Mouse (Mus musculus): Measurements from ENCODE around the gene Abcc2. TPM values are rescaled to one million over a fixed set of nuclear protein-coding genes. Genes with fewer than 3 reads are reported as not detected.

Abcc2 gene
- polyA plus RNA-seq, 1 experiment = not detected

DNA sequence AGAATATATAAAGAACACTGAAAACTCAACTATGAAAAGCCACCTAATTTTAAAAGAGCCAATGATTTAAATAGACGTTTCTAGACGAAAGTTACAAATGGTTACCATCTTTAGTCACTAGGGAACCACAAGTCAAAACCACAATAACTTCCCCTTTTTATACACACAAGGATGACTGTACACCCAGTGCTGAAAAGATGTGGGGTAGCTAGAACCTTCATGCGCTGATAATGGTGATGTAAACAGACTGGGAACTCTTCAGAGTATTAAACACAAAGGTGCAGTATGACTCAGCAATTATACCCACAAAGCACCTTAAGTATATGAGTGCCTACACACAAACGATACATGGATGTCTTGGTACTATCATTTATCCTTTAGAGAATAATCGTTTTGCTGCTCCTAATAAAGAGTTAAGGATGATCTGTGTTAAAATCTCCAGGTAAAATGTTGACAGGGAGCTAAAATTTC is 10.5 kb upstream of the Abcc2 start:
- no peak overlapping the region for H3K4me3 ChIP-seq (ENCODE audit: low read depth, low read length)
- no peaks in the 10 kb centered on the region for H3K9me3 ChIP-seq (replicated peaks; ENCODE audit: control insufficient read depth, insufficient read depth, low read length, poor library complexity, severe bottlenecking)
- no peaks in the 10 kb centered on the region for H3K27me3 ChIP-seq (ENCODE audit: control insufficient read depth, insufficient read depth, low read length, poor library complexity, severe bottlenecking)

DNA sequence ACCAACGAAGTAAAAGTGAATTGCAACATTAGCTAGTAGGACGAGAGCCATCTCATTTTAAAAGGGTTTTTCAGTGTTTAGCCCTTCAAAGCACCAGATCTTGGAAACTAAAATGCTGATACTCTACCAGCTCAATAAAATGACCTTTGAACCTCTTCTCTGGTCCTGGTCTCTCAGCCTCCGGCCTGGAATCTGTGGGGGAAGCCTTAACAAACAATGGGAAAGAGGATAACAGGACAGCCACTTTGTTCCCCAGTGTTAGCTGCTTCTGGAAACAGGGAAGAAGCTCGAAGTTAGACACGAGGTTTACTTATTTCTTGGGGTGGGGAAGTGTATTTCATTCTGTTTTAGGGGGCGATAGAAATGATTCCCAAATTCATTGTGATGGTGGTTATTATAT is 9.7 kb upstream of the Abcc2 start:
- Histone ChIP-seq H3K36me3 (ENCODE audit: control insufficient read depth, insufficient read depth, low read length, poor library complexity, severe bottlenecking) (no peaks in the 10 kb centered on the region), H3K4me1 (ENCODE audit: control insufficient read depth, insufficient read depth, low read length) (no peaks in the 10 kb centered on the region), H3K9me3 (replicated peaks; ENCODE audit: control insufficient read depth, insufficient read depth, low read length, poor library complexity, severe bottlenecking) (no peaks in the 10 kb centered on the region), H3K27ac (ENCODE audit: insufficient read depth, low read length) (no peak overlapping the region), H3K27me3 (ENCODE audit: control insufficient read depth, insufficient read depth, low read length, poor library complexity, severe bottlenecking) (no peaks in the 10 kb centered on the region), H3K9ac (ENCODE audit: low read depth, poor library complexity, severe bottlenecking) (no peak overlapping the region), H3K4me3 (ENCODE audit: low read depth, low read length) (no peak overlapping the region)
- TF ChIP-seq POLR2A (IDR thresholded peaks at IDR 0.05; ENCODE audit: insufficient read depth, low read length) = no peak
- TF ChIP-seq EP300 (IDR thresholded peaks at IDR 0.05; ENCODE audit: insufficient read depth, low read depth, low read length) = no peak
- no peak for TF ChIP-seq CTCF (IDR thresholded peaks at IDR 0.05; ENCODE audit: low read depth, low read length)

More for the DNA sequence above, 10.5 kb upstream of the Abcc2 start:
- no peaks in the 10 kb centered on the region for H3K36me3 ChIP-seq (ENCODE audit: control insufficient read depth, insufficient read depth, low read length, poor library complexity, severe bottlenecking)
- no peak overlapping the region for H3K27ac ChIP-seq (ENCODE audit: insufficient read depth, low read length)
- H3K4me1 ChIP-seq (ENCODE audit: control insufficient read depth, insufficient read depth, low read length) = no peaks in the 10 kb centered on the region
- no peak overlapping the region for H3K9ac ChIP-seq (ENCODE audit: low read depth, poor library complexity, severe bottlenecking)
- no peak for TF ChIP-seq CTCF (IDR thresholded peaks at IDR 0.05; ENCODE audit: low read depth, low read length)
- TF ChIP-seq EP300 (IDR thresholded peaks at IDR 0.05; ENCODE audit: insufficient read depth, low read depth, low read length) = no peak
- TF ChIP-seq POLR2A (IDR thresholded peaks at IDR 0.05; ENCODE audit: insufficient read depth, low read length) = no peak

DNA sequence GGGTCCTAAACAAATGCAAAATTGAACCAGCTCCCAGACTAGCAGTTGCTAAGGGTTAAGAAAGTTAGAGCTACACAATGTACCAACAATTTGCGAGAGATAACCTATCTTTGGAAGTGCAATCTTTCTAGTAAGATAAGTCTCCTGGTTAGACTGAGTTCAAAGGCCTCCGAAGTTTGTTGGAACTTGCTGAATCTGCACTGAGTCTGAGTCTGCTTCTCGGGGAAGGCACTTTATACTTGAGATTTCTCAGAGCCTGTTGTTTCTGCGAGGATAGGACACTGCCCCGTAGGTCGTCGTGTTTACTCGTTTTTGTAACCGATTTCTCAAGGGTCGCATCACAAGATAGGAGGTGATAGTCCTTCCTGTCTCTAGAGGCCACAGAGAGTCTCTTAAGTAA is 6.6 kb upstream of the Abcc2 start:
- Histone ChIP-seq H3K27me3 (ENCODE audit: control insufficient read depth, insufficient read depth, low read length, poor library complexity, severe bottlenecking) (no peaks in the 10 kb centered on the region), H3K4me3 (ENCODE audit: low read depth, low read length) (no peak overlapping the region), H3K27ac (ENCODE audit: insufficient read depth, low read length) (no peak overlapping the region), H3K4me1 (ENCODE audit: control insufficient read depth, insufficient read depth, low read length) (no peaks in the 10 kb centered on the region), H3K9me3 (replicated peaks; ENCODE audit: control insufficient read depth, insufficient read depth, low read length, poor library complexity, severe bottlenecking) (no peaks in the 10 kb centered on the region), H3K36me3 (ENCODE audit: control insufficient read depth, insufficient read depth, low read length, poor library complexity, severe bottlenecking) (no peaks in the 10 kb centered on the region), H3K9ac (ENCODE audit: low read depth, poor library complexity, severe bottlenecking) (no peak overlapping the region)
- TF ChIP-seq POLR2A (IDR thresholded peaks at IDR 0.05; ENCODE audit: insufficient read depth, low read length) (no peak), CTCF (IDR thresholded peaks at IDR 0.05; ENCODE audit: low read depth, low read length) (no peak), EP300 (IDR thresholded peaks at IDR 0.05; ENCODE audit: insufficient read depth, low read depth, low read length) (no peak)

DNA sequence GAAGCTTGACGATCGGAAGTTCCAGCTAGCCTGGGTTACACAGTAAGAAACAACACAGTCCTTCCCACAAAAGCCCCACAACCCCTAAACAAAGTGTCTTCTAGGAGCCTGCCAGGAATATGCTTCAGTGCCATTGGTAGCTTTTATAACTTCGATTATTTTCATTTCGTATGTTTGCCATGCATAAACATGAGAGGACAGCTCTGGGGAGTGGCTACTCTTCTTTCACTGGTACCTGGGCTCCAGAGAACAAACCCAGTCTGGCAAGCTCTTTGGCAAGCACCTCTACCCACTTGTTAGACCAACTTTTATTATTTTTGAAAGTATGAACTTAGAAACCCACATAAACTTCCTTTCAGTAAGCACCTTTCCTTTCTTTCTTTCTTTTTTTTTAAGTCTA is 5.4 kb upstream of the Abcc2 start:
- TF ChIP-seq EP300 (IDR thresholded peaks at IDR 0.05; ENCODE audit: insufficient read depth, low read depth, low read length) (no peak), POLR2A (IDR thresholded peaks at IDR 0.05; ENCODE audit: insufficient read depth, low read length) (no peak), CTCF (IDR thresholded peaks at IDR 0.05; ENCODE audit: low read depth, low read length) (no peak)
- no peak overlapping the region for H3K9ac ChIP-seq (ENCODE audit: low read depth, poor library complexity, severe bottlenecking)
- H3K4me1 ChIP-seq (ENCODE audit: control insufficient read depth, insufficient read depth, low read length) = no peaks in the 10 kb centered on the region
- H3K27me3 ChIP-seq (ENCODE audit: control insufficient read depth, insufficient read depth, low read length, poor library complexity, severe bottlenecking) = no peaks in the 10 kb centered on the region
- H3K36me3 ChIP-seq (ENCODE audit: control insufficient read depth, insufficient read depth, low read length, poor library complexity, severe bottlenecking) = no peaks in the 10 kb centered on the region
- no peak overlapping the region for H3K27ac ChIP-seq (ENCODE audit: insufficient read depth, low read length)
- H3K9me3 ChIP-seq (replicated peaks; ENCODE audit: control insufficient read depth, insufficient read depth, low read length, poor library complexity, severe bottlenecking) = no peaks in the 10 kb centered on the region
- H3K4me3 ChIP-seq (ENCODE audit: low read depth, low read length) = no peak overlapping the region

DNA sequence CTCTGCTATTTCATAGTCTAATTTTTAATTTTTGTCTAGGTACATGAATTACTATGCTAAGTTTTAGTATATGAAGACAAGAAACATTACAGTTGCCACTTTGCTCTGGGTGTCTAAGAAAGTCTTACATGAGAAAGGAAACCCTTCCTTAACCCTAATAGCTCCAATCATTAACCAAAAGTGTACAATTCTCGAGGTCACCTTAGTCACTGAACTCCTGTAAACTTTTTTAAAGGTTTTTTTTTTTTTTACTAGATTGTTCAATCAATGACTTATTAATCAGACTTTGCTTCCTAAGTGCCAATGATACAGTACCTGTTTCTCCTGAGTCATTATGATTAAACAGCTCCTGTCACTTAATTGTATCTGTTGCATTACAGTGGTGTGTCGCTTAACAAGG is 4.7 kb upstream of the Abcc2 start:
- H3K36me3 ChIP-seq (ENCODE audit: control insufficient read depth, insufficient read depth, low read length, poor library complexity, severe bottlenecking) = no peaks in the 10 kb centered on the region
- no peak overlapping the region for H3K4me3 ChIP-seq (ENCODE audit: low read depth, low read length)
- no peak for TF ChIP-seq POLR2A (IDR thresholded peaks at IDR 0.05; ENCODE audit: insufficient read depth, low read length)
- TF ChIP-seq CTCF (IDR thresholded peaks at IDR 0.05; ENCODE audit: low read depth, low read length) = no peak
- TF ChIP-seq EP300 (IDR thresholded peaks at IDR 0.05; ENCODE audit: insufficient read depth, low read depth, low read length) = no peak
- no peaks in the 10 kb centered on the region for H3K27me3 ChIP-seq (ENCODE audit: control insufficient read depth, insufficient read depth, low read length, poor library complexity, severe bottlenecking)
- H3K9me3 ChIP-seq (replicated peaks; ENCODE audit: control insufficient read depth, insufficient read depth, low read length, poor library complexity, severe bottlenecking) = no peaks in the 10 kb centered on the region
- H3K9ac ChIP-seq (ENCODE audit: low read depth, poor library complexity, severe bottlenecking) = no peak overlapping the region
- H3K27ac ChIP-seq (ENCODE audit: insufficient read depth, low read length) = no peak overlapping the region
- no peaks in the 10 kb centered on the region for H3K4me1 ChIP-seq (ENCODE audit: control insufficient read depth, insufficient read depth, low read length)

DNA sequence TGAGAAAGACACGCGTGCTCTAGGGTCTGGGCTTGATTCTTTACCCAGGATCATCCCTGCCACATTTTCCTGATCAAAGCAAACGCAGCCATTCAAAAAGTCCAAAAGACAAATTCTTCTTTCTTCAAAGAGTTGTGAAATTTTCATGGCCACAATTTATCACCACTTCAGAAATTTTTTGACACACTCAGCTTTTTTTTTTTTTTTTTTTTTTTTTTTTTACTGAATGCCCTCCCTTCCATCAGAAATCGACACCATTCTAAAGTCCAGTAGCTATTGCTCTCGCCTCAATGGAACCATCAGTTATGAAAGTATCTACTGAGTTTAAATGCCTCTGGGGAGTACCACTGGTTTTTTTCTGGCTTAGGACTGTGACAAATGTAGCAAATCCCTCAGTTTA is 1.6 kb upstream of the Abcc2 start:
- TF ChIP-seq EP300 (IDR thresholded peaks at IDR 0.05; ENCODE audit: insufficient read depth, low read depth, low read length) (no peak), CTCF (IDR thresholded peaks at IDR 0.05; ENCODE audit: low read depth, low read length) (no peak)
- H3K27me3 ChIP-seq (ENCODE audit: control insufficient read depth, insufficient read depth, low read length, poor library complexity, severe bottlenecking) = no peaks in the 10 kb centered on the region; the same call in 1 of the 2 replicates
- H3K27ac ChIP-seq (ENCODE audit: insufficient read depth, low read length) = no peak overlapping the region
- H3K9me3 ChIP-seq (replicated peaks; ENCODE audit: control insufficient read depth, insufficient read depth, low read length, poor library complexity, severe bottlenecking) = no peaks in the 10 kb centered on the region
- H3K4me1 ChIP-seq (ENCODE audit: control insufficient read depth, insufficient read depth, low read length) = no peaks in the 10 kb centered on the region
- no peaks in the 10 kb centered on the region for H3K36me3 ChIP-seq (ENCODE audit: control insufficient read depth, insufficient read depth, low read length, poor library complexity, severe bottlenecking)
- no peak overlapping the region for H3K9ac ChIP-seq (ENCODE audit: low read depth, poor library complexity, severe bottlenecking)
- H3K4me3 ChIP-seq (ENCODE audit: low read depth, low read length) = no peak overlapping the region
